Mouse (Mus musculus) thymus, adult 18-20 months (tissue): ENCODE data around the gene Gpr50.
A peak's percentile ranks its signal among the peaks of the same experiment; 100 is the strongest.

Experiments
- DNase-seq, 2 experiments: peaks; one replicate each; pipeline ENCODE4 v3.0.0; 2022; ENCODE audit warnings: mixed read lengths in 2 of 2

Gene Gpr50

DNA sequence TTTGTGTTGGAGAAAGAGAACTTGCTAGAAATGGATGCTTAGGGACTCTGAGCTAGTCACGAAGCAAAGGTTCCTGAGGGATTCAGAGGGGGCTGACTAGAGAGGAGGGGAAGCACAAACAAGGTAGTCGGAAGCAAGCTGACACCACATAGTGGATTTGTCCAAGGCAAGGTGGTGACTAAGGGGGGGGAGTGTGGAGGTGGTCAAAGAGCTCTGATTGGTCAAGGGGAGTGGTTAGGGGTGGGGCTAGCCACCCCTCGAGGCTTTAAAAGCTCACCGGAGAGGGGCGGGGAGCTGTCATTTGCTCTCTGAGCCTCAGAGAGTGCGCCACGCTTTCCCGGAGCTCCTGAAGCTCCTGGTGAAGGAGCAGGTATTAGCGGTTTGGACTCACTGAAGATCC, at the start of gene Gpr50:
TSS of gene Gpr50 (plus strand) at position 294 of the 400 bp plus-strand sequence.
- no peak for DNase-seq

DNA sequence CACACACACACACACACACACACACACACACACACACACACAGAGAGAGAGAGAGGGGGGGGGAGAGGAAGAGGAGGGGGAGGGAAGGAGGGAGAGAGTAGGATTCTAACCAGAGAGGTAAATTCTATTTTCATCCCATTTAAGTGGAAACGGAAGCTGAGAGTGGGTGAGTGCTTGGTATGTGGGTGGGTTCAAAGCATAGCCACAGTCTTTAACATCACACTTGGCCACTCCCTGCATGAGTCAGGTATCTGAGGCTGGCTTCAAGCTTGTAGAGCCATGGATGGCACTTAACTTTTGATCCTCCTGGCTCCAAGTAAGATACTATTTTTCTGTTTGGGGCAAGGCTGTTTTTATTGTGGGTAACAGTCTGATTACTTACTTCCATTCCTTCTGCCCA, 41.2 kb upstream of the Gpr50 start:
- peak in 1 of 2 experiments; percentile 4 for DNase-seq

DNA sequence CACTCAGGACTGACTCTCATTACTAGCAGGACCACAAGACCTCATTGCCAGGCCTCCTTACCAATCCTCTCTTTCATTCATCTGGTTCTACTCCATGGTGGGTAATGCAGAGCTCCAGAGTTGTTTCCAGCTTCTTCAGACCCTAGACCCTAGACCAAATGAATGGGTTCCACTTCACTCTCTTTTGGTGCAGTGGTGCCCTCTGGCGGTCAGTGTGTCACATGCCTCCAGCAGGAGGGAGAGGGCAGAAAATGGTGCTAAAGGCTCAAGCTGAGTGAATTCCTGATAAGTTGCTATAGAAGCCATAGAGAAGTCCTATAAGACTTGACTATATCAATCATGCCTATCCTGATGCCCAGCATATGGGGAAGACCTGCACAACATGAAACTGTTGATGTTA, 39.6 kb upstream of the Gpr50 start:
- peak in 1 of 2 experiments; percentile 6 for DNase-seq

DNA sequence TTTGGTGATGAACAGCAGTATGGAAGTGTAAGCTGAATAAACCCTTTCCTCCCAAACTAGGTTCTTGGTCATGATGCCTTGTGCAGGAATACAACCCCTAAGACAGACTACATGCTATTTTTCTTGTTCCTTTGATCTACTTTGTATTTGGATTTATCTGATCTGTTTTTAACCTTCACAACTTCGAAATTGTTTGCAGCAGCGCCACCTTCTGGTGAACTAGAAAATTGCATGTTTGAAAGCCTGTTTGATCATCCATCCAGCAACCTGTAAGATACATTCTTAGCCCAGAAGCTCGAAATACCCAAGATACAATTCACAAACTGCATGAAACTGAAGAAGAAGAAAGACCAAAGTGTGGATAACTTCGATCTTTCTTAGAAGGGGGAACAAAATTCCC, 35.2 kb upstream of the Gpr50 start:
- peak in 1 of 2 experiments; percentile 5 for DNase-seq

DNA sequence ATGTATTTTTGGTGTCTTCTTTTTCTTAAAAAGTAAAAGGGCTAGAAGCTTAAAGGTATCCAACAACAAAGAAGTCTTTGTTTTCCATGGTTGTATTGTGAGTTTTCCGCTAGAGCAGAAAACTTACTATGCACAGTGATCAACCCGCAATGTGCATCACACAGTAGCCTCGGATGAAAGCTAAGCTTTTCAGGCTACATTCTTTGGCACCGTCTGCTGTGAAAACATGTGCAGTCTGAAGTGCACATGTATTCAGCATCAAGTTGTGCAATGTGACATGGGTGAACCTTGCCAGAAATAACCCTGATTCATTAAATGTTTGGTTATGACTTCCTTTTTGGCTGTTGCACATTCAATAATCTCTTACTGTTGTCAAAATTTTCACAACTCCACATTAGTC, 32.8 kb upstream of the Gpr50 start:
- no peak for DNase-seq

DNA sequence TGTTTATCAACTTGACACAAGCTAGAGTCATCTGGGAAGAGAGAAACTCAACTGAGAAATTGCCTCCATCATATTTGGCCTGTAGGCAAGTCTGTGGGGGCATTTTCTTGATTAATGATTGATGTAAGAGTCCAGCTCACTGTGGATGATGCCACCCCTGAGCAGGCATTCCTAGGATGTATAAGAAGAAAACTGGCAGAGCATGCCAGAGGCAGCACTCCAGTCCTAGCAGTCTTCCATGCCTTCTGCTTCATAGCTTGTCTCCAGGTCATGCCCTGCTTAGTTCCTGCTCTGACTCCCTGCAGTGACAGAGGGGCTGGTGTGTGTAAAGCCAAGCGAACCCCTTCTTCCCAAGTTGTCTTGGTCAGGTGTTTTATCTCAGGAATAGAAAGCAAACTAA, 32.3 kb upstream of the Gpr50 start:
- no peak for DNase-seq

DNA sequence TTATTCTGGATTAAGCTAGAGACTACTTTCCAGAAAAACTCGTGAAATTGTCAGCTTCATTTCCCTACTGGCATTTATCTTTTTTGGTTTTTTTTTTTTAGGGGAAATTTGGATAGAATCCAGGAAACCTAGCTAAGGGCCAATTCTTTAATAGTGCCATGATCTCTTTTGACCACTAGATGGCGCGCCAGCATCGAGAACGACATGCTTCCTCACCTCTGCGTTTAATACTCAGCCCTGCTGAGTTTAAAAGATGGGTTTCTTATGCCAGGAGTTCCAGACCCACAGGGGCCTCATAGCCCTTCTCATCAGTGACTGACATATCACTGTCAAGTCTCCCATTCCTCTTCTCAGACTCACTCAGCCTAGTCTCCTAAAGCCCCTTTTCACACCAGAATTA, 15.5 kb upstream of the Gpr50 start:
- DNase-seq, result no peak

DNA sequence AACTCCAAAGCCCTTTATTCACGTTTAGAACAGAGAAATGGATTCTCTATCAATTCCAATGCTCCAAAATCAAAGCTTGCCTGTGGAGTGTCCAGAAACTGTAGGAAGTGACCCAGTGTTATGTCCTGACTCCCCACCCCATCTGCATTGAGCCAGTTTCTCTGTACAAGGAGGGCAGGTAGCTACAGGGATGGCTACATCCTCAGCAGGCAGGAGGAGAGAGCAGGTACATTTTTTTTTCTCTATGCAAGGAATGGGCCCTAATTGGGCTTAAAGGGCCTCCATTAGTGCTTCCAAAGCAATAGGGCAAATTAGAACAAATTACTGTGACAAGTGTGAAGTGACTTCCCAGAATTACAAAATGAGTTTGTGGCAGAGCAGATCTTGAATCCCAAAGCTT, 15.0 kb upstream of the Gpr50 start:
- DNase-seq, result no peak

DNA sequence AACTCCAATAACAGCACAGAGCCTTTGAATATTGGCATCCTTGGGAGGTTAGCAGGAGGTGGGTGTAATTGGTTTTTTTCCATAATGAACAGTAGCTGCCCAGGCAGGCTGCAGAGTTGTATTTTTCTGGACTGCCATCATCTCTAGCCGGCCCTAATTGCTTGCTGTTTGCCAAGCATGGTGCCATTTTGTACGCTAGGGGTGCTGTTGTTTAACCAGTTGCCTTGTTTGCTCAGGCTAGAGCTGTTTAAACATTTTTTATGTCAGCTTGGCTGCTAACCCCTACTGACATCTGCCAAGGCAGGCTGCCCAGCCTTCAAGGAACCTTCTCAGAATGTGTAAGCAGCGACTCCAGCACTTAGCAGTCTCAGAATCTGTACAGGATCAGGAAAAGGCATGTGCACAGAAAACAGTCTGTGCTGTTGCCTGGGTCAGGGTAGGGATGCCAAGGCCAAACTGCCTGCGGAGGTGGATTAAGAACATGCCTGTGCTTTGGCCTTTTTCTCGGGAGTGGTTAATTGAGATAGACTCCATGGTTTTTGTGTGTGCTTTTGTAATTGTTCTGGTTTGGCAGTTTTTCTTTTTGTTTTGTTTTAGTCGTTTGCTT, 14.5 kb upstream of the Gpr50 start:
- DNase-seq, result no peak

DNA sequence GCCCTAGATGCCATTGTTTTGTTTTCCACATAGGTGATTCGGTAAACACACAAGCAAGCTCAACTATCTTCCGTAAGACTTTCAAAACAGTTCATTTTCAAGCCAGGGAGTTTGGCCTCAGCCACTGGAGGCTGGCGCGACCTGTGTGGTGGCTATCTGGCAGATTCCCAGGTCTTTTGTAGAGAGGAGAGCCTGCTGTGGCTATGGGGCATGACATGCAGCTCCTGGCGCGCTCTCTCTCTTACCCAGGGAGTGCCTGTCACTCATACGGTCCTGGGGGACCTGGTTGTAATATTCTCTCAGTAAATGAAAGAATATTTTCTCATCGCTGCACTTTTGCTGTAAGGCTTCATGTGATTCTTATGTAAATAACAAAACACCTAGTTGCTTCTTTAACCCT, 13.5 kb upstream of the Gpr50 start:
- DNase-seq, result no peak

DNA sequence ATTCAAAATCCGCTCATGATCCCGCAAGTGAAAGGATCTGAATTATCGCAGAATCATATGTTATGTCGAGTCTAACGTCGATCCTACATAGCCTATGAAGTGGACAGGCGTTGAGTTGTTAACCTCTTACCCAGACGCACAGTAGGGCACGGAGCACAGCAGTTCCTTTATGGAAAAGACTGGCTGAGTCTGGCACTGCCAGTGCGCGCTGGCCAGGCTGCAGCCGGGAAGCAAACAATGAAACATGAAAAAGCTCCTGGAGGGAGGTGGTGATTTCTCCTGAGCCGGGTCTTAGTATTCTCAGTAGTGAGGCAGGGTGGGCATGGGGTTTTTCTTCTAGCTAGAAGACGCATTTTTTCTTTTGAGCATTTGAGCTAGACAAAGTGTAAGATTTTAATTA, 1.7 kb upstream of the Gpr50 start:
- no peak for DNase-seq

DNA sequence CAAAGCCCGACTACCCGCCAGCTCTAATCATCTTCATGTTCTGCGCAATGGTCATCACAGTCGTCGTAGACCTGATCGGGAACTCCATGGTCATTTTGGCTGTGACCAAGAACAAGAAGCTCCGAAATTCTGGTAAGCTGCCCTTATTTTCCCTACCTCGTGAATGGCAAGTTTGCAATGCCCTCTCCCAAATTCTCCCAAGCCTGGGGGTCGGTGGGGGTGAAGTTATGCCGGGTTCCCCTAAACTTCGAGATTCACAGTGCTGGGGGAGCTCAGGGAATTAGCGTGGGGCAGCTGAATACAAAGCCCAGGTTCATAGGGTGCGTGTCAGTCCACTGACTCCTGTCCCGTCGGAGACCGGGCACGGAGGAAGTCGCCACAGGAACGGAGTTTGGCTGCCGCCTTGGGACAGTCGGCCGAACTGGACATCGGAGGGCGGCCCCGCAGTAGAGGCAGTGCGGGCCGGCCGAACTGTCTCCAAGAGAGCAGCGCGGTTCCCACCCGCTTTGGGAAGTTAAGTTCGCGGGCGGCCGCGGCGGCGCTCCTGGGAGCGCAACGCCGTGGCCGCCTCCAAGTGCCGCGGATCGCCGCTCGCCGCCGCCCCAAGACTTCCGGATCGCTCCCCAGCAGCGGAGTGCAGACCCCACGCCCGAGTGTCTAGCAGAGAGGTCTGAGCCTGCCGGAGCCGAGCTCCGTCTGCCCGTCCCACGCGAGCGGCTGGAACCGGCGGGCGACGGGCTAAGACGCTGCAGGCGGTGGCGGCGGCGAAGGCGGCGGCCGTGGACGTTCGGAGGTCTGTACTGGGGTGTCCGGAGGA, 612 bp downstream of the Gpr50 start:
- no peak for DNase-seq

DNA sequence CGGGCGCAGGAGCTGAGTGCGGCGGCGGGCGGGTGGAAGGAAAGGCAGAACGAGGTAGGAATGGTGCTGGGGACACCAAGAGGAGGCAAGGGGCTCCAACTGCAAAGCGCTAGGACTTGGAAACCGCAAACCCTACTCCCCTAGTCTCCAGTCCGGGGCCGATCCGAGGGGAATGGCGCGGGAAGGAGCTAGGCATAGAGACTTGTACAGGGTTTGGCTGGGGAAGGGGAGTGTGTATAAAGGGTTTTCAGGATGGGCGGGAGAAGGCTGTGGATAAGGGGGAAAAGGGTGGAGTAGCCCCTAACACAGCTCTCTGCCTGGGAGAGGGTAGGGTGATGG, 1.2 kb downstream of the Gpr50 start:
- no peak for DNase-seq

DNA sequence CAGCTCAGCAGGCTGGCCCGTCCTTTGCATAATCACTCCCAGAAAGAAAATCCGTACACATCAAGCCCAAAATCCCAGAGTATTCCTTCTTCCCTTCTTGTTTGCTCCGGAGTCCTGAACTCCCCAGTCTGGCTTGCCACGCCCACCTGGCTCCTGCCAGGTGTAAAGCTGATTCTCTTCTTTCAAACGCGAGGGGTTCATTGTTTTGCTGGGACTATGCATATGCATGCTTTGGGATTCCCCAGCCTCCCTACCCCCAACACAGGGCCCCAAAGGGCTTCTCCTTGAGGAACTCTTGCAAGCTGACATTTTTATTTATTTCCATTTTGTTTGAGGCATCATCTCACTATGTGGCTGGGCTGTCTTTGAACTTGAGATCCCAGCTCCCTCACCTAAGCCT, 6.8 kb downstream of the Gpr50 start:
- no peak for DNase-seq

DNA sequence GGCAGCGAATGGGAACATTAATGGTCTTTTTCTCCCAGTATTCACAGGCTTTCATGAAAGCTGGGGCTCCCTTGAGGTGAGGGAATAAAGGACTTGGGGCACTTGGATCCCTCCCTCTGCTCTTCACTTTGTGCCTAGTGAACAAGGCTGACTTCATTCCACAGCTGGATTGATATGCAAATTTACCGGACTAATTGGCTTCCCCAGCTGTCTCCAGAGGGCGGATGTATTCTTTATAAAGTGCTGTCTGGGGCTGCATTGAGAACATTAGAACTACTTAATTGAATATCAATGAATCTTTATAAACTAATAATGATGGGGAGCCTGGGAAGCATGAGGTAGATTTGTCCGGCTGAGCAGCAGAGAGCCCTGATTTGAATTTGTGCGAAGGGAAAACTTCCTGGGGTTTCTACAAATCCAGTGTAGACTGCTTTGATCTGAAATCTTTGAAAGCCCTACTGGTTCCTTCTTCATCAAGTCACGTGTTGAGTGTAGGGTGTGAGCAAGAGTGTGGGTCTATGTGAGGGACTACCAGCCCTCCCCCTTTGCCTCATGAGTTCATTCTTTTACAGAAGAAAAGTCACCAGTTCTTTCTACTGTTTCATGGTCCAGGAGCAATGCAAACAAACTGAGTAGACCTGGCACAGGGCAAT, 37.5 kb downstream of the Gpr50 start:
- DNase-seq, result no peak
